Mouse (Mus musculus) embryonic facial prominence, embryonic 13.5 days (tissue): ENCODE measurements around the gene Ccar1. TPM values are rescaled to one million over a fixed set of nuclear protein-coding genes. Genes with fewer than 3 reads are reported as not detected.

ENCODE experiments used
- ATAC-seq: fragments of 200-750 bp; cut with Nextera tagmentation; 2 replicates; pipeline ENCODE4 v1.8.0; 2017; ENCODE audit warnings: low read depth; ENCODE audit not compliant: insufficient number of reproducible peaks, insufficient read depth, low FRiP score, low TSS enrichment
- H3K27ac ChIP-seq: fragments of 300-500 bp; sonication (generic); 2 replicates; pipeline ENCODE4 v1.5.1; 2015; ENCODE audit warnings: moderate library complexity, mild to moderate bottlenecking, inconsistent platforms
- H3K27me3 ChIP-seq: fragments of 300-500 bp; sonication (generic); 2 replicates; pipeline ENCODE4 v1.6.1; 2015; ENCODE audit warnings: mild to moderate bottlenecking, inconsistent platforms
- H3K36me3 ChIP-seq: fragments of 300-500 bp; sonication (generic); 2 replicates; pipeline ENCODE4 v1.6.1; 2015; ENCODE audit warnings: mild to moderate bottlenecking, inconsistent platforms
- H3K4me1 ChIP-seq: fragments of 300-500 bp; sonication (generic); 2 replicates; pipeline ENCODE4 v1.6.1; 2015; ENCODE audit warnings: inconsistent platforms
- H3K4me2 ChIP-seq: fragments of 300-500 bp; sonication (generic); 2 replicates; pipeline ENCODE4 v1.6.1; 2015; ENCODE audit warnings: moderate library complexity, mild to moderate bottlenecking, inconsistent platforms
- H3K4me3 ChIP-seq: fragments of 300-500 bp; sonication (generic); 2 replicates; pipeline ENCODE4 v1.5.1; 2015; ENCODE audit warnings: mild to moderate bottlenecking, inconsistent platforms
- H3K9ac ChIP-seq: fragments of 300-500 bp; sonication (generic); 2 replicates; pipeline ENCODE4 v1.6.1; 2015; ENCODE audit warnings: mild to moderate bottlenecking, inconsistent platforms
- H3K9me3 ChIP-seq: fragments of 300-500 bp; sonication (generic); 2 replicates; pipeline ENCODE4 v1.6.1; 2016; ENCODE audit warnings: inconsistent platforms
- WGBS: fragments of 180-500 bp; shearing (Covaris S2); methylation state at CpG from one replicate; pipeline ENCODE4 v1.1.7; 2015; ENCODE audit warnings: mixed read lengths; 5-methylcytosine and 5-hydroxymethylcytosine counted together
- polyA plus RNA-seq: library from polyadenylated mRNA; unstranded; fragments of >200 nt; fragmentation: Nextera tagmentation; extraction: Ambion mirVana; gene quantifications from 2 replicates; pipeline ENCODE4 v1.2.1, GENCODE M21; 2015

Gene Ccar1
- polyA plus RNA-seq, result 130 and 147 TPM in 2 replicates

- no peaks in the 10 kb centered on the region for H3K9me3 ChIP-seq
- peak; percentile 97 for ATAC-seq
- H3K36me3 ChIP-seq, result peaks cover 28% of the 10 kb centered on the region
- 2% methylated on average over 55 of the region's 55 CpGs for WGBS
- H3K27ac ChIP-seq, result peak within 1 kb of the TSS; percentile 95
- peaks cover 16% of the 10 kb centered on the region for H3K4me1 ChIP-seq
- peak within 1 kb of the TSS; percentile 98 for H3K4me3 ChIP-seq
- peak within 1 kb of the TSS; percentile 72 for H3K4me2 ChIP-seq
- peak within 1 kb of the TSS; percentile 99 for H3K9ac ChIP-seq
- H3K27me3 ChIP-seq, result no peaks in the 10 kb centered on the region
These were observed at the start of gene Ccar1 for GRCm38 (mm10) chr10:62792177-62793090. Gene Ccar1 (minus strand): TSS chr10:62792286.

GRCm38 (mm10) chr10:62840687-62841086 is 48.6 kb upstream of the Ccar1 start:
- 89% methylated on average over 7 of the region's 7 CpGs for WGBS
- ATAC-seq, result no peak
- no peak overlapping the region for H3K9ac ChIP-seq
- no peaks in the 10 kb centered on the region for H3K9me3 ChIP-seq
- H3K27me3 ChIP-seq, result no peaks in the 10 kb centered on the region
- no peak overlapping the region for H3K4me2 ChIP-seq
- H3K27ac ChIP-seq, result no peak overlapping the region
- H3K4me3 ChIP-seq, result no peak overlapping the region
- peaks cover 16% of the 10 kb centered on the region for H3K4me1 ChIP-seq
- H3K36me3 ChIP-seq, result peaks cover 38% of the 10 kb centered on the region

GRCm38 (mm10) chr10:62837987-62838386 is 45.9 kb upstream of the Ccar1 start:
- Histone ChIP-seq H3K36me3 (peaks cover 43% of the 10 kb centered on the region), H3K9me3 (no peaks in the 10 kb centered on the region), H3K27me3 (no peaks in the 10 kb centered on the region), H3K27ac (no peak overlapping the region), H3K4me3 (no peak overlapping the region), H3K4me2 (no peak overlapping the region), H3K4me1 (no peaks in the 10 kb centered on the region), H3K9ac (no peak overlapping the region)
- 89% methylated on average over 5 of the region's 5 CpGs for whole genome bisulfite sequencing
- no peak for ATAC-seq

- H3K27ac ChIP-seq, result no peak overlapping the region
- H3K4me1 ChIP-seq, result no peaks in the 10 kb centered on the region
- H3K9ac ChIP-seq, result no peak overlapping the region
- ATAC-seq, result no peak
- peaks cover 41% of the 10 kb centered on the region for H3K36me3 ChIP-seq
- no peaks in the 10 kb centered on the region for H3K27me3 ChIP-seq
- no peaks in the 10 kb centered on the region for H3K9me3 ChIP-seq
- no peak overlapping the region for H3K4me2 ChIP-seq
- no peak overlapping the region for H3K4me3 ChIP-seq
- 80% methylated on average over 9 of the region's 9 CpGs for whole genome bisulfite sequencing
These were observed 40.7 kb upstream of the Ccar1 start for GRCm38 (mm10) chr10:62832783-62833182.

- Histone ChIP-seq H3K9me3 (no peaks in the 10 kb centered on the region), H3K27ac (no peak overlapping the region), H3K4me2 (no peak overlapping the region), H3K36me3 (peaks cover 37% of the 10 kb centered on the region), H3K4me1 (no peaks in the 10 kb centered on the region), H3K27me3 (no peaks in the 10 kb centered on the region), H3K4me3 (no peak overlapping the region), H3K9ac (no peak overlapping the region)
- WGBS, result 87% methylated on average over 2 of the region's 2 CpGs
- ATAC-seq, result no peak
These were observed 39.5 kb upstream of the Ccar1 start for GRCm38 (mm10) chr10:62831546-62831945.

GRCm38 (mm10) chr10:62824474-62824873 is 32.4 kb upstream of the Ccar1 start:
- Histone ChIP-seq H3K4me3 (no peak overlapping the region), H3K27me3 (no peaks in the 10 kb centered on the region), H3K9ac (no peak overlapping the region), H3K4me1 (peaks cover 5% of the 10 kb centered on the region; the same call in 1 of the 2 replicates), H3K36me3 (peaks cover 32% of the 10 kb centered on the region), H3K4me2 (no peak overlapping the region), H3K9me3 (no peaks in the 10 kb centered on the region), H3K27ac (no peak overlapping the region)
- ATAC-seq, result no peak
- 77% methylated on average over 8 of the region's 8 CpGs for WGBS

GRCm38 (mm10) chr10:62823431-62823830 is 31.3 kb upstream of the Ccar1 start:
- Histone ChIP-seq H3K4me1 (peaks cover 5% of the 10 kb centered on the region; the same call in 1 of the 2 replicates), H3K9ac (no peak overlapping the region), H3K4me2 (no peak overlapping the region), H3K27me3 (no peaks in the 10 kb centered on the region), H3K36me3 (peaks cover 40% of the 10 kb centered on the region), H3K27ac (no peak overlapping the region), H3K4me3 (no peak overlapping the region), H3K9me3 (no peaks in the 10 kb centered on the region)
- WGBS, result 68% methylated on average over 4 of the region's 4 CpGs
- ATAC-seq, result no peak

GRCm38 (mm10) chr10:62810010-62810409 is 17.9 kb upstream of the Ccar1 start:
- WGBS, result 79% methylated on average over 4 of the region's 4 CpGs
- ATAC-seq, result no peak
- Histone ChIP-seq H3K27ac (no peak overlapping the region), H3K27me3 (no peaks in the 10 kb centered on the region), H3K4me1 (no peaks in the 10 kb centered on the region), H3K4me2 (no peak overlapping the region), H3K36me3 (peaks cover 38% of the 10 kb centered on the region), H3K9me3 (no peaks in the 10 kb centered on the region), H3K4me3 (no peak overlapping the region), H3K9ac (no peak overlapping the region)

- peaks cover 26% of the 10 kb centered on the region for H3K36me3 ChIP-seq
- no peaks in the 10 kb centered on the region for H3K27me3 ChIP-seq
- no peak overlapping the region for H3K4me2 ChIP-seq
- H3K4me1 ChIP-seq, result no peaks in the 10 kb centered on the region
- no peak overlapping the region for H3K4me3 ChIP-seq
- no peak overlapping the region for H3K27ac ChIP-seq
- H3K9me3 ChIP-seq, result no peaks in the 10 kb centered on the region
- no peak for ATAC-seq
- no peak overlapping the region for H3K9ac ChIP-seq
- 91% methylated on average over 2 of the region's 2 CpGs for WGBS
These were observed 16.7 kb upstream of the Ccar1 start for GRCm38 (mm10) chr10:62808766-62809165.

GRCm38 (mm10) chr10:62808316-62808715 is 16.2 kb upstream of the Ccar1 start:
- H3K36me3 ChIP-seq, result peaks cover 21% of the 10 kb centered on the region
- no peak overlapping the region for H3K4me2 ChIP-seq
- no peak overlapping the region for H3K4me3 ChIP-seq
- no peaks in the 10 kb centered on the region for H3K9me3 ChIP-seq
- no peak overlapping the region for H3K27ac ChIP-seq
- H3K27me3 ChIP-seq, result no peaks in the 10 kb centered on the region
- no peaks in the 10 kb centered on the region for H3K4me1 ChIP-seq
- WGBS, result 92% methylated on average over 7 of the region's 7 CpGs
- no peak overlapping the region for H3K9ac ChIP-seq
- no peak for ATAC-seq

GRCm38 (mm10) chr10:62804106-62804505 is 12.0 kb upstream of the Ccar1 start:
- no peaks in the 10 kb centered on the region for H3K36me3 ChIP-seq
- H3K4me2 ChIP-seq, result no peak overlapping the region
- no peak overlapping the region for H3K27ac ChIP-seq
- H3K4me3 ChIP-seq, result no peak overlapping the region
- H3K4me1 ChIP-seq, result no peaks in the 10 kb centered on the region
- H3K27me3 ChIP-seq, result no peaks in the 10 kb centered on the region
- 82% methylated on average over 2 of the region's 2 CpGs for whole genome bisulfite sequencing
- H3K9me3 ChIP-seq, result no peaks in the 10 kb centered on the region
- ATAC-seq, result no peak
- H3K9ac ChIP-seq, result no peak overlapping the region

GRCm38 (mm10) chr10:62803296-62803695 is 11.2 kb upstream of the Ccar1 start:
- WGBS, result 96% methylated on average over 2 of the region's 2 CpGs
- H3K27ac ChIP-seq, result no peak overlapping the region
- no peaks in the 10 kb centered on the region for H3K9me3 ChIP-seq
- H3K4me1 ChIP-seq, result no peaks in the 10 kb centered on the region
- no peak overlapping the region for H3K4me3 ChIP-seq
- H3K9ac ChIP-seq, result no peak overlapping the region
- no peak overlapping the region for H3K4me2 ChIP-seq
- no peak for ATAC-seq
- H3K36me3 ChIP-seq, result no peaks in the 10 kb centered on the region
- H3K27me3 ChIP-seq, result no peaks in the 10 kb centered on the region
